Mouse (Mus musculus) brain, embryonic 14.5 days (tissue): ENCODE measurements around the gene Zcchc24. TPM values are rescaled to one million over a fixed set of nuclear protein-coding genes. Genes with fewer than 3 reads are reported as not detected.
A peak's percentile ranks its signal among the peaks of the same experiment; 100 is the strongest.

Source experiments
- DNase-seq: peaks from one replicate; pipeline ENCODE4 v3.0.0-alpha.2; 2011; ENCODE audit warnings: low read depth
- CTCF ChIP-seq: fragments of 200-500 bp; IDR thresholded peaks from 2 replicates; pipeline ENCODE4 v1.5.1; 2012; ENCODE audit warnings: inconsistent platforms, mild to moderate bottlenecking, moderate library complexity, borderline replicate concordance; ENCODE audit not compliant: insufficient read depth, insufficient read length; ENCODE audit errors: extremely low read depth
- POLR2A ChIP-seq: fragments of 200-500 bp; IDR thresholded peaks from 2 replicates; pipeline ENCODE4 v1.6.1; 2012; ENCODE audit warnings: mild to moderate bottlenecking, inconsistent platforms, borderline replicate concordance; ENCODE audit not compliant: poor library complexity, insufficient read depth, insufficient read length, severe bottlenecking; ENCODE audit errors: extremely low read depth
- polyA plus RNA-seq: library from polyadenylated mRNA; depleted of rRNA; stranded (reverse); fragments of >200 nt; gene quantifications from 2 replicates; pipeline ENCODE4 v1.2.3, GENCODE M21; 2012

Gene Zcchc24
- polyA plus RNA-seq, 1 experiment = 19.6 TPM

DNA sequence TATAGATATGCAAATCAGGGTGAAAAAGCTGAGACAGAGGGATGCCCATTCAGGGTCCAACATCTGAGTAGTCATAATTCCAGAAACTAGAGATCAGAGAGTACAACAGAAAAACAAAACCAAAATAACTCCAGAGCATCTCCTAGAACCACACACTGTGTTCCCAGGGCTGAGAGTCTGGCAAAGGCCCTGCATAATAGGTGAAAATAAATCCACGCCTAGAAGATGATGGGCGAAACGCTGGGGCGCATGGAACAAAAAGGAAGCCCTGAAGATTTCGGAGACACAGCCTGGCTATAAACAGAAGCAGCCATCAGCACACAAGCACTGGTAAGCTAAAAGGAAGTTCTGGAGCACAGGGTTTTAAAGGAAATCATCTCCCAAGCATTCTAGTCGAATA lies 26.2 kb upstream of the Zcchc24 start:
- no peak for TF ChIP-seq CTCF
- TF ChIP-seq POLR2A = no peak
- no peak for DNase-seq

DNA sequence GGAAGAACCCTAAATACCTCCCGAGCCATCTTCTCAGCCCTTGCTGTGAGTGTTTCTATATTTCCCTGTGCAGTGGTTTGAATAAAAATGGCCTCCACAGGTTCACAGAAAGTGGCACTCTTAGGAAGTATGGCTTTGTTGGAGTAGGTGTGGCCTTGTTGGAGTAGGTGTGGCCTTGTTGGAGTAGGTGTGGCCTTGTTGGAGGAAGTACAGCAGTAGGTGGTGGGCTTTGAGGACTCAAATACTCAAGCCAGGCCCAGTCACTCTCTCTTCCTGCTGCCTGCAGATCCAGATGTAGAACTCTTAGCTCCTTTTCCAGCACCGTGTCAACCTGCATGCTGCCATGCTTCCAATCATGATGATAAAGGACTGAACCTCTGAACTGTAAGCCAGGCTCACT lies 25.5 kb upstream of the Zcchc24 start:
- DNase-seq = no peak
- TF ChIP-seq CTCF (no peak), POLR2A (no peak)

- no peak for TF ChIP-seq CTCF
- TF ChIP-seq POLR2A = no peak
- DNase-seq = no peak
Measured at GRCm38 (mm10) chr14:25790768-25791302, 22.0 kb upstream of the Zcchc24 start.

- no peak for DNase-seq
- TF ChIP-seq POLR2A = no peak
- TF ChIP-seq CTCF = no peak
Measured at GRCm38 (mm10) chr14:25789946-25790345, 21.1 kb upstream of the Zcchc24 start.

- no peak for TF ChIP-seq POLR2A
- TF ChIP-seq CTCF = no peak
- no peak for DNase-seq
Measured at GRCm38 (mm10) chr14:25789207-25789606, 20.4 kb upstream of the Zcchc24 start.

- no peak for TF ChIP-seq POLR2A
- TF ChIP-seq CTCF = no peak
- no peak for DNase-seq
Measured at GRCm38 (mm10) chr14:25788201-25788600, 19.4 kb upstream of the Zcchc24 start.

DNA sequence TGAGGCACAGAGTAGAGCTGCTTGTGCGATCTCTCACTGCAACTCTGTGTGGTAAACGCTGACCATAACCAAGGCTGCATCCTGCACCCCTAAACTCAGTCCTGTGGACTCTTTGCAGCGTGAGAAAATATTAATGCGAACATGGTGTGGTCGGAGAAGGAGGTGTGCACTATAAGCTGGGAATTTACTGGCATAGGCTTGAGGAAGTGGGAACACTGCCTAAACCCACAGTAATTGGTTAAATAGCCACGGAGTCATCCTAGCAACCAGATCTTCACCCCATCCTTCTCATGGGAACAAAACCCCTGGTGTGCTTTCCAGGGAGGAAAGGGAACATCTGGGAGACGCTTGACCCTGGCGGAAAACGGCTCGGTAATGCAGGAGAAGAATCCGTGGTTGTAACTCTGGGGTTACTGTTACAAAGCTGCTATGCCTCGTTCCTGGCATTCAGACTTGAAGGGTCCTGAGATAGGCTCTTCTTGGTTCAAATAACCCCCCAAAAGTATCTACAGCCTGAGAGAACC lies 18.6 kb upstream of the Zcchc24 start:
- no peak for DNase-seq
- TF ChIP-seq POLR2A (no peak), CTCF (no peak)

DNA sequence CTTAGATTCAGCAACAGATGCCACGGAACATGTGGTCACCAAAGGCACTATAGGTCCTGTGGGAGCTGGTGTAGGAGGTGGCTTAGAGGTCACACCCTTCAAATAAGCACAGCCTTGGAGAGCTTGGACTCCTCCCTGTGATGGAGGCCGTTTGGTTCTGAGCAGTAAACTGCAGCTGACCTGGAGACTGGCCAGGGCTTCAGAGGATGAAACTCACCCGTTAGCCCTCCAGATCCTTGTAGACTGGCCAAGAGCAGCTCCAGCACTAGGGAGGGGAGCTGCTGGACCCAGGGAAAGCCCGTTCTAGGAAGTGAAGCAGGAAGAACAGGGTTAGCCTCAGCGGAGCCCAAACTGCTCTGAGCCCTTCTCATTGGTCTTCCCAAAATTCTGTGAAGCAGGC lies 18.1 kb upstream of the Zcchc24 start:
- TF ChIP-seq POLR2A = no peak
- TF ChIP-seq CTCF = no peak
- no peak for DNase-seq

GRCm38 (mm10) chr14:25785210-25785609 lies 16.4 kb upstream of the Zcchc24 start:
- TF ChIP-seq CTCF (no peak), POLR2A (no peak)
- no peak for DNase-seq

DNA sequence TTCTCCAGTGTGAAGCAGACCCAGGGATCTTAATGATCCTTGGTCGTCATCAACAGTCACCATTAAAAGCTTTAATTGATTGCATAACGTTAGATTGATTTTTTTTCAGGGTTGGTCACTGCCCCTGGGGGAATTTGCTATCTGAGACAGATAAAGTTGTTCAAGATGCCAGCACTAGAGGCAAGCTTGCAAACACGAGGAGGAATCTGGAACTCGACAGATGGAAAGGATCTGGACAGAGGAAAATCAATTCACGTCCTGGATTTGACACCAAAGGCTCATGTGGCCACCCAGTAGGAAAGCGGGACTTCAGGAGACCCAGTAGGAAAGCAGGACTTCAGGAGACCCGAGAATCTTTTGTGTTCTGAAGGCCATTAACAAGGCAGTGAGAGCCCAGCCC lies 14.4 kb upstream of the Zcchc24 start:
- no peak for TF ChIP-seq POLR2A
- TF ChIP-seq CTCF = no peak
- DNase-seq = no peak

DNA sequence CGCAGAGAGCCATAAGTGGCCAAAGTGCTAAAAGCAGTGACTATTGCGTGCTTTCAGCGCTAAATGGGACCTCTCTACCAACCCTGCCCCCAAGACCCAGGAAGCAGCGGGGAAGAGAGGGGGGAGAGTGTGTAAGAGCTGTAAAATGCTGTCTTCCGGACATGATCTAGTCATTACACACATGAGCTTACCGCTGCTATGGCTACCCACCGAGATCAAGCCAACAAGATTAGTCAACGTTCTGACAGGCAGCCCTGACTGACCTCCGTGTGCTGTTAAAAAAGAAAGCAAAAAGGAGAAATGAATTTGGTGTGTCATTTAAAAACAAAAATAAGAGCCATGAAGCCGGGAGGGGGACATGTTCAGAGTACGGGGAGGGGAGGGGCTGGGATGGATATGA lies 11.8 kb upstream of the Zcchc24 start:
- no peak for TF ChIP-seq POLR2A
- no peak for TF ChIP-seq CTCF
- DNase-seq = peak; percentile 42

GRCm38 (mm10) chr14:25776294-25776693 lies 7.5 kb upstream of the Zcchc24 start:
- no peak for DNase-seq
- TF ChIP-seq POLR2A (no peak), CTCF (no peak)

DNA sequence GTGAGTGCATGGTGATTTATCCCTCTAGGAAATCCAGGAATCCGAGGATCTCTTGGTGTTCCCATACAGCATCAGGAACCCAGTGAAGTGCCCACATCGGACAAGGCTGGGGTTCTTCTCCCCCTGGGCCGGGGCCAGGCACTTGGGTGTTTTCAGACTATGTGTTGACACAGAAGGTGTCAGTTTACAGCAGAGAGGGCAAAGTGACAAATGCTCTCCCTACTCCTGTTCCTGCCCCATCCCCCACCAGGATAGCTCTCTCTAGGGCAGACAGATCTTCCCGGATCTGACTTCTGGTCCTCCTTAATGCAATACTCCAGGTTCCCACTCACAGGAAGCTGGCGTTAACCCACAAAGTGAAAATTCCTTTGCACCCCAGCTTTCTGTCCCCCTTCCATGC lies 5.3 kb upstream of the Zcchc24 start:
- no peak for TF ChIP-seq POLR2A
- no peak for TF ChIP-seq CTCF
- no peak for DNase-seq

DNA sequence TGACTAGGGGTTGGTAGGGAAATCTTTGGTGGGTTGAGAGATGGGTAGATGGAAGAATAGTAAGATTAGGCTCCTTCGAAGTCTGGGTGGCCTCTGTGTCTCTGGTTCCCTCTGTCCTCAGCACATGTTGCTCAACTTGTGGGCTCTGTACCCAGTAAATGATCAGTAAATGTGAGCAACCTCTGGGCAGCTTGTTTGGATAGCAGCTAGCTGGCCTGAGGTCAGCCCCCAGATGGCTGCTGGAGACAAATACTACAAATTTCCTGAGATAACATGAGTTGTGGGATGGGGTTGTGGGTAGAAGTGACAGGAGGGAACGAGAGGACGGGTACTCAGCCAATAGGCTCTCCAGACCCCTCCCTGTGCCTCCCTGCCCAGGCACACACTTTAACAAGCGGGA lies 4.2 kb upstream of the Zcchc24 start:
- TF ChIP-seq POLR2A (no peak), CTCF (no peak)
- no peak for DNase-seq
